Mouse (Mus musculus) yolk sac, embryonic 10.5 days (tissue): ENCODE results near the gene Krt80.

Experiments
- DNase-seq: peaks from one replicate; pipeline ENCODE4 v3.0.0-alpha.2; 2017; ENCODE audit warnings: low spot score

Krt80 gene

DNA sequence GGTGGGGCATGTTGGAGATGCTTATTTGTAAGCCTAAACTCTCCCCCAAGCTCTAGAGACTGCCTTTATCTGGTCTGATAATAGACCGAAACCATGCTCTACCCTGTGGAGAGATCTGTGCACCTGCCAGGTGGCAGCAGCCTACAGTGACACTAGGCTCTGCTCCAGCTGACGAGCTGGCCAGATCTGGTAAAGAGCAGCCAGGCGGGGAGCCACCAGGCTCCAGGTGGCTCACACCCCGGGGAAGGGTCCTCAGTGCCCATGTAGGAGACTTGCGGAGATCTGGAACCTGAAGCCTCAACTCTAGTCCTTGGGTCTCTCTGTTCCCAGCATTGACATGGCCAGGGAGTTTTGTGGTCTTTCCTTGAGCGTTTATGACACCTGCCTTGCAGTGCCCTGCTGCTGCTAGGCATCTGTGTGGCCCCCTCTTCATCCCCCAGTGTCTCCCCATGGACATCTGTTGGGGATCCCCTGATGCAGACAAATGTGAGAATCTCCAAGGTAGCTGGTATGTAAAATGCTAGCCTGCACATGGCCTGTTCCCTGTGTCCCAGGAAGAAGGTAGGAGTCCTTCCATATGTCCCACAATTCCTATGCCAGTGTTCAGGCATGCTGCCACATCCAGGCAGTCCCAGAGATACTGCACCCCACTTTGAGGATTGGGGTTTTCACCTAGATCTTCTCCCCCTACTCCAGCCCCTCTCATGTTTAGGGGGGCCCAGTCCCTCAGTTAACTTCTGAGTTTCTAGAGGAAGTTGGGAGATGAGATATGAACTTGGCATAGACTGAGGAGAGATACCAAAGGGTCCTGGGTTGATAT, 6.2 kb upstream of the Krt80 start:
- DNase-seq: no peak

DNA sequence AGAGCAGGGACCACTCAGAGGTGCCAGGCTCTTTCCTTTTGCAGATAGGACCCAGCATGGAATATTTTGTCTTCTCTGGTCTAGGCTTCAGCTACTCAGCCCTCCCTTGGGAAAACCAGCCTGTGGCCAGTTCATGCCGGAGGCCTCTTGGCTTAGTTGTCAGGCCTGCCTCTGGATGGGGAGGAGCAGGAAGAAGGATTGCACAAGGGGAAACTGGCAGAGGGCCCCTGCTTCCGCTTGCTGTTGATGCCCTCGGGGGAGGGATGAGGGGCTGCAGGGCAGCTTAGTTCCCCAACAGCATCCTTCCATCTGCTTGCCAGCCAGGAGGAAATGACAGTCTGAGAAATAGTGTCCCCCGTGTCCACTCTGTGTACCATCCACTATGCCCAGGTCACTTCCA, 4.9 kb upstream of the Krt80 start:
- no peak for DNase-seq

DNA sequence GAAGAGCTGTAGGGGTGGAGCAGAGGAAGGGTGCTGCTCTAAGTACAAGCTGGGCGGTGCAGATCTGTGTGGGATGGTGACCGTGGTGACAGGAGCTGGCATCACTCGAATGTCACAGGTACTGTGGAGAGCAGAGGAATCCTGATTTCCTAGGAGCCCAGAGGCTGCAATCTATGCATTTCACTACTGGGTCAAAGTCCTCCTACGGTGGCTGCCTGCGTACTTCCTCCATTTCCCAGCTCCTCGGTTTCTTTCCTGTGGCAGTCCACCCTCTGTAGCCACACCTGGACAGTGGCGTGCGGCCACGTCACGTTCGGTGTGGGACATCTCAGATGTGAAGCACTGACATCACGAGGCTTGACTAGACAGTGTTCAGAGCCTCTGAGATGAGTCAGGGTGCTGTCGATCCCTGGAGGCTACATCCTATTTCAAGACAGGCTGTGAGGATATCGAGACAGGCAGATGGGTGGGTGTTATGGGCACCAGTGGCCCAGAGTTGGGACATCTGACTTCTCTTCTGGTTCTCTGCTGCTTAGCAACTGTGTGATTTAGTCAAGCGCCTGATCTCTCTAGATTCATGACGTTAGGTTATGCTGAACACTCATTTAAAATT, 3.4 kb upstream of the Krt80 start:
- DNase-seq: no peak

DNA sequence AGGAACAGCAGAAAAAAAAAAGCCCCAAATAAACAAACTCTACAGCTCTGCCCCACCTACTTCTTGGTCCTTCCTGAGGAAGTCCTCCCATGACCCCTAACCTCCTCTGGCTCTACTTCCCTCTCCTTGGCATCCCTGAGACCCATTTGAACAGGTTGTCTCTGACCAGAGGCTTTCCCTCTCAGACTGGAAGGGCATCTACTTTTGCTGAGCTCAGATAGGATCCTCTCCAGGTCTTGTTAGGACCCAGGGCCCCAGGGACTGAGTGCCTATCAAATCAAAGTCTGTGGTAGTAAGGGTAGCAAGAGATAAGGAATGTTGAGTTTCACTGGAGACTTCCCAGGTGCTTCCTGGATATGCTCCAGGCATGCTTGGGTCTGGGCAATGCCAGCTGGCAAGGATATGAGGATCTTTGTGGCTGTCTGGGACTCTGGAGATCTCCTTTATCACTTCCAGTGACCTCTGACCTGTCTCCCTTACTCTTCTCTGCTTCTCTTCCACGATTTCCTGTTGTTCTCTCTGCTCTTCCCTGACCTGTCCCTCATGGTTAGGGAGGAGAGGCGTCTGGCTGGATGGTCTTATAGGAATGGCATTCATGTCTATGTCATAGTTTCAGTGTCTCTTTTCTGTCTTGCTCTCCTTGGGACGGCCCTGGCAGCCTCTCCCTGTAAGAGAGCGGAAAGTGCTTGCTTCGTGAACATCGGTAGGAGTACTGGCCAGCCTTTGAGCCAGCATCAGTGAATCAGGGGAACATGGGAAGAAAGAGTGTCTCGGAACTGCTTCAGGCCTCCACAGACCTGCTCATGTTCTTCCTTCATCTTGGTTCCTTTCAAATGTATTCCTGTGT, 2.4 kb upstream of the Krt80 start:
- no peak for DNase-seq

DNA sequence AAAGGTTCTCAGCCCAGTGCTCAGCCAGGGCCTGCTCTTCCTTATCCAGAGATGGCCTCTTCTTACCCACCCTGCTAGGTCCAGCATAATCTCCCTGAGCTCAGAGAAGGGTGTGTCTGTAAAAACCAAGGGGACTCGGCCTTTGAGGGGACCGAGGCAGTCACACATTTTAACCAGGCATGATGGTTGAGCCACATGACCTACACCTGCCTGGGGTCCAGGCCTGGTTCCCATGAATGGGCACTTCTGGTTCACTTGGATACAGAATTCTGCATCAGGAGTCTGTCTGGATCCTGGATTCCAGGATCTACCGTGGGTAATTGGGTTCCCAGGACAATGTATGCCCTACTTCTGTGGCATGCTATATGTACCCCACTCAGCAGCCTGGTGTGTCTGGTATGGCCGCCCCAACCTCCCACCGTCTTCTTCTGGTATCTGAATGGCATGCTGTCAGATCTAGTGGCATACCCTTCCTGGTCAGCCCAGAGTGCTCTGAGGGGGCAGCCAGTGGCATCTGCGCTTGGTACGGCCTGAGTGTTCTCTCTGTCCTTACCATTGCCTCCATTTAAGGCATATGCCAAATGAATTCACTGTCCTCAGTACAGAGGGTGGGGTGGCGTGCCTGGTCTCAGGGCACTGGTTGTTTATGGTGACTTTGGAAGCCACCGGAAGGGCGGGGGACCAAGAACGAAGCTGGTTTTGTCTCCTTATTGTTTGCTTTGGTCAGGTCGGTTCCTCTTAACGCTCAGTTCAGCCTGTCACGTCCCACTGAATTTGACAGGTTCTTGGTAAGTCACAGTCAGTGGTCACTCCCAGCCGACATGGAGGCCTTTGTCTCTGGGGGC, 1.4 kb upstream of the Krt80 start:
- DNase-seq: no peak

DNA sequence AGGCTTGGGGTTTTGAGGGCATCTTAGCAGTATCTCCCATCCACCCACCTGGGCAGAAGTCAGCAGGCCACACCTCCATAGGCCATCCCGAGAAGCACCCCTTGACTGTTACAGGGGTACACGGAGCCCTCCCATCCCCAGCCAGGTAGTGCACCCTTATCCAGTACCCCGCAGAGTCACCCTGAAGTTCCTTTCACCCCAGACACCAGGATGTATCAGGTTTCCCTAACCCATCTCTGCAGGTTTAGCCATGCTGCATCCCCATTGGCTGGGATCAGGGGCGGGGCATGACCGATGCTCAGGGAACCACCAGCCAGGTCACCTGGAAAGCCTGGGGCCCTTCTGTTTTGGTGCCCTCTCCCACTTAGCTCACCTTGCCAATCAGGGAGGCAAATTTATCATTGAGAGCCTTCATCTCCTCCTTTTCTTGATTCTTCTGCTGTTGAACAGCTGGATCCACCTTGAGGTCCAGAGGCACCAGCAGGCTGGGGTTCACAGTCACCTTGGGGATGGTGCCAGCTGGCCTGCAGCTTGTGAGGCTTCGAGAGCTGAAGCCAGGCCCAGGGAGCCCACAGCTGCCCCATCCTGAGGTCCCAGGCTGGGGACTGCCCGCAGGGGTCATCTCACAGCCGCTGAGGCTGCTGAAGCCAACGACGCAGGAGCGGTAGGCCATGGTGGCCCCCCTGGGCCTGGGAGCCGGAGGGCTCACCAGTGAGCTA, 421 bp downstream of the Krt80 start:
- DNase-seq: no peak

GRCm38 (mm10) chr15:101368502-101369381, 1.2 kb downstream of the Krt80 start:
- DNase-seq: no peak

DNA sequence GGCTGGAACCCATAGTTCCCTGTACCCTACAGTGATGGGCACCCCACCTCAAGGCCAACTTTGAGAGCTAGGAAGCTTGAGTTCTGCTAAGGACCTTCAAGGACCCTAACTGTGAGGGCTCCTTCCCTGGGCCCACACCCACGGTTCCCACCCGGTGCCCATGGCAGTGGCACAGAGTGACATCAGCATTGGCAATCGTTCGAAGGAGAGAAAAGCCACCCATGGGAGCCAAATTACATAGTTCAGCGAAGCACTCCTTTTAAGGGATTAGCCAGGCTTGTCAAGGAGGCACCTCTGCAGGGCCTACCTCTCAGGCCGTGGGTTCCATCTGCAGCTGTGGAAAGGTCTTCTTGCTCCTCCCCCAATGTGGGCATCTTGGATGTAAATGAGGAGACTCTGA, 1.9 kb downstream of the Krt80 start:
- DNase-seq: no peak

- no peak for DNase-seq
Observed at GRCm38 (mm10) chr15:101367497-101367896, 2.5 kb downstream of the Krt80 start.

DNA sequence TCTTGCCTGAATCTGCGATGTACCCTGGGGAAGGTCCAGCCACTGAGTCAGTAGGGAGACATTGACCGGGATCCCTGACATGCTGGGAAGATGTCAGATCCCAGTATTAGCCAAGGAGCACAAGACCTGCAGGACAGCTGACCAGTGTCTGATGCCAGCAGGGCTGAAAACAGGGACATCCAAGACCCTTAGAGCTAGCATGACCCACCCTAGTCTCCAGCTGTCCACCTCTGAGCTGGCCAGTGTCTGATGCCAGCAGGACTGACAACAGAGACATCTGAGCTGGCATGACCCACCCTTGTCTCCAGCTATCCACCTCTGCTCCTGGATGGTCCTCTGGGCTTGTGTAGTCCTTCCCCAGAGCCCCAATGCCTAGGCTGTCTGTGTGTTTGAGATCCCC, 3.0 kb downstream of the Krt80 start:
- DNase-seq: no peak

GRCm38 (mm10) chr15:101366482-101366881, 3.5 kb downstream of the Krt80 start:
- no peak for DNase-seq

DNA sequence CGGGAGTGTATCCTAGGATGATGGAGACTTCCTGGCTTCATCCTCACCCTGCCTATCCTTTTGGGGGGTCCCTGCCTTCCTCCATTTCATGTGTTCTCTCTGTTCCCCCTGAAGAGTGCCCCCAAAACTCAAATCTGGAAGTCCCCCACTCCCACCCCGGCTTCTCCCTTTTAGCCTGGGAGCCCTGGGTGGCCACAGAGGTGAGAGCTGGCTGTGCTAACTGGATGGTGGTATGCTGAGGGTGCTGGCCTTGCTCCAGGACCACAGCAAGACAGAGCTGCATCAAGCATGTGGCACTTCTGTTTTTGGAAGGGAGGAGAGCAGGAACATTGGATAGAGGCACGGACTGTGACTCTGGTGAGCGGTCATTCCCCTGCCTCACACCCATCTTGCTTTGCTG, 4.2 kb downstream of the Krt80 start:
- DNase-seq: no peak

DNA sequence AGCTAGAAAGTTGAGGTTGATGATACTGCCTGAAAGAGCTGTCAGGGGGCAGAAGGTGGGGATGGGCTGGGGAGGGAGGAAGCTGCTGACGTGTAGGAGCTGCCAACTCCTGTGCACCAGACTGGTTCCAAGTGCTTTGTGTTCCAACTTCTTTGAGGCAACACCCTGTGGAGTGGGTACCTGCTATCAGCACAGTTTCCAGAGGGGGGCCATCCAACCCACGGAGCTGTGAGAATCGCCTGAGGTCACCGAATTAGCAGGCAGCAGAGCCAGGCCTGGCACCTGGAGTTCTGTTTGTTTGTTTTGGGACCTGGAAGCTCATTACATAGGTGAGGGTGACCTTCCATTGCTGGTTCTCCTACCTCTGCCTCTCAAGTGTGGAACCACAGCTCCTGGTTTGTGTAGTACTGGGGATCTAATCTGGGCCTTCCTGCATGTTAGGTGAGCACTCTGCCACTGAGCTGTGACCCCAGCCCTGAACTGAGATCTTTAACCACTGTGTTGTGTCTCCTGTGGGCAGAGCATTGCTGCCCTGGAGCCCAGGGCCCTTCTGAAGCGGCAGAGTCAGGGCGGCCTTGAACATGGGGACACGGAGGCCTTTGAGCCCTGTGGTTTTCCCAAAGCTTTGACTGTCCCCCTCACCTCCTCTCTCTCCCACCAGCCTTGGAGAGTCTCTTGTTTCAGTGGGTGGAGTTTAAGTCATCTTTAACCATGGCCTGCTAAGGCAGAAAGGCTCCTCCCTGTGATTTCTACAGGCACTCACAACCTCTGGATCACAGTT, 4.9 kb downstream of the Krt80 start:
- no peak for DNase-seq

DNA sequence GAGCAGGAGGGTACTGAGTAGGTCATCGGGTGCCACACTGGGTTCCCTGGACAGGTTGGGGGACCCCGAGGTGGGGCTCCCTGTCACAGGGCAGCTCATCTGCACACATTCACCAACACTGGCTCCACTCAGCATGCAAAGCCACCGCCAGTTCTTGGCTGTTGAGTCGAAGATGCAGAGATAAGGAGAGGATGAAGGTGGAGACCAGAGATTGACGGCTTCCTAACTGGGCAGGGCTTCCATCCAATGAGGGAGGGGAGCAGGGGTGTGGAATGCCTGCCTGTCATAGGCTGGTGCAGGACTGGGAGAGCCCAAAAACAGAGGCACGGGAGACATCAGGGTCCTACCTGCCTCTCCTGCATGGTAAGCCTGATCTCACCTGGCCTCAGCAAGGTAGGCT, 5.5 kb downstream of the Krt80 start:
- DNase-seq: no peak

DNA sequence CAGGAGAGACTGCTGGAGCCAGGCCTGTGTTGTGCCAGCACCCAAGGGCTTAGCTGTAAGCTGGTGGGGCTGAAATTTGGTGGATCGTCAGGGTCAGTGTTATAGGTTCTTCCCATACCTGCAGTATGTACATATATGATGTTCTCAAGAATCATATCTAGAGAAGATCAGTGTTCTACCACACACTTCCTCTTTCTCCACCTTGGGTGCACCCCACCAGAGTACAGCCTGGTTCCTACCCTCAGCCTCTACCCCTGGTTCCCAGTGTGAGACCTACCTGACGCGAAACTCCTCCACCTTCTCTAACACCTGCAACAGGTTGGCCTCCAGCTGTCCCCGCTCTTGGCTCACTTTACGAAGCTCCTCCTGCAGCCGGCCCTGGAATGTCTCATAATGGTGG, 6.0 kb downstream of the Krt80 start:
- DNase-seq: no peak

DNA sequence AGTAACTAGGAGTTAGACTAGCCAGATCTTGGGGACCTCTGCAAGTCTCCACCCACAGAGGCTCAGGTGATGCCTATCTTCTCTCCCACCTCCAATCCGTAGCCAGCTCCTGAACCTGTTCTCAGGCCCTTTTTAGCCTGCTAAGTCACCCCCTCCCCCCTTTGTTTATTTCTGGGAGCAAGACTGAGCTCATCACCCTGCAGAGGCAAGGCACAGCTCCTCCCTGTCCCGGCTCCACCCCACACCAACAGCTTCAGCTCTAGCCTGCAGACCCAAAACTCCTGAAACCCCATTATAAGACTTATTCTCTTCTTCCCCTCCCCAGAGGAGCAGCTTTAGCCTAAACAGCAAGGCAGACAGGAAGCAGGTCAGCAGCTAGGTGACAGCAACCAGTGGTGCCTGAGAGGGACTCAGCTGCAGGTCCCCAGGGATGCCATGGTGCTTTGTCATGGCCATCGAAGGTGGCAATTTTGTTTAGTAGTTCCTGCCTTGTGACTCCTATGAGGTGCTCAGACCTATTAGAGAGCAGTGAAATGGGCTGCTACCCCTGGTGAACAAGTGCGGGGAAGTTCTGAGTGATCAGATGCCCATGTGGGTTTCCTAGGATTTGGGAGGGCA, 7.5 kb downstream of the Krt80 start:
- DNase-seq: no peak

DNA sequence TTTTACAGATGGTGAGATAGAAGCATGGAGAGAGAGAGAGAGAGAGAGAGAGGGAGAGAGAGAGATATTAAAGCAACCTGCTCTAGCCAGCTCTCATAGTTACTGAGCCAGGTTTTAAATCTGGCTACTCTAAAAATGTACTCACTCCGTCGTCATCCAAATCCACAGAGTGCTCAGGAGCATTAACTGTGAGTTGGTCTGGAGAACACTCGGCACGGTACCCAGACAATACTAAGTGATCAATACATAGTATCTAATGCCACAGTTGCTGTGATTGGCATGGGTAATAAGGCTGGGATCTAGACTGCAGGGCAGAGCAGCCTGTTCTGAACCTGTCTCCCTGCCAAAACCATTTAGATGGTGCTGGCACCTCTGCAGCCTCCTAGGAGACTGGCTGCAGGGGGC, 14.6 kb downstream of the Krt80 start:
- DNase-seq: no peak

GRCm38 (mm10) chr15:101352706-101353465, 17.1 kb downstream of the Krt80 start:
- DNase-seq: no peak
